Mouse (Mus musculus) MEL (cell line): ENCODE measurements around the gene Tmem95. TPM values are rescaled to one million over a fixed set of nuclear protein-coding genes. Genes with fewer than 3 reads are reported as not detected.

ENCODE experiments used
- DNase-seq: peaks from one replicate; pipeline ENCODE4 v3.0.0; 2011; ENCODE audit warnings: low read depth, low spot score
- H3K27ac ChIP-seq: 2 replicates; pipeline ENCODE4 v1.5.1; 2012; ENCODE audit warnings: low read depth, mild to moderate bottlenecking, control low read depth, low read length, moderate library complexity; ENCODE audit not compliant: control insufficient read depth
- H3K27me3 ChIP-seq, 2 experiments: fragments of 150-350 bp in 1 of 2; sonication (generic) in 1 of 2; 2 replicates each; pipeline ENCODE4 v1.6.1; 2012; ENCODE audit warnings: low read length in 2 of 2, mild to moderate bottlenecking in 2 of 2, improper control_type of control experiment in 1 of 2, moderate library complexity in 1 of 2; ENCODE audit not compliant: insufficient read depth in 2 of 2, control insufficient read depth in 1 of 2
- H3K36me3 ChIP-seq, 2 experiments: 2 replicates each; pipeline ENCODE4 v1.6.1; 2012 to 2014; ENCODE audit warnings: low read length in 2 of 2, improper control_type of control experiment in 1 of 2, inconsistent platforms in 1 of 2, mild to moderate bottlenecking in 1 of 2; ENCODE audit not compliant: insufficient read depth in 2 of 2, control insufficient read depth in 1 of 2
- H3K4me1 ChIP-seq, 2 experiments: fragments of 150-350 bp in 1 of 2; sonication (generic) in 1 of 2; 2 replicates each; pipeline ENCODE4 v1.6.1; 2012; ENCODE audit warnings: low read length in 2 of 2, improper control_type of control experiment in 1 of 2, mild to moderate bottlenecking in 1 of 2; ENCODE audit not compliant: insufficient read depth in 2 of 2, control insufficient read depth in 1 of 2
- H3K4me3 ChIP-seq, 2 experiments: fragments of 150-350 bp in 1 of 2; sonication (generic) in 1 of 2; 2 replicates each; pipeline ENCODE4 v1.5.1; 2012; ENCODE audit warnings: low read depth in 2 of 2, low read length in 2 of 2, mild to moderate bottlenecking in 2 of 2, moderate library complexity in 2 of 2, control low read depth in 1 of 2, improper control_type of control experiment in 1 of 2; ENCODE audit not compliant: control insufficient read depth in 1 of 2, insufficient read depth in 1 of 2
- H3K79me2 ChIP-seq: 2 replicates; pipeline ENCODE4 v1.6.1; 2012; ENCODE audit warnings: mild to moderate bottlenecking, low read length, moderate library complexity; ENCODE audit not compliant: control insufficient read depth, poor library complexity, insufficient read depth
- H3K9ac ChIP-seq: 2 replicates; pipeline ENCODE4 v1.6.1; 2012; ENCODE audit warnings: low read depth, mild to moderate bottlenecking, control low read depth, low read length, moderate library complexity; ENCODE audit not compliant: control insufficient read depth, poor library complexity, severe bottlenecking
- H3K9me3 ChIP-seq: fragments of 150-350 bp; sonication (generic); replicated peaks from 2 replicates; pipeline ENCODE4 v1.6.1; 2012; ENCODE audit warnings: mild to moderate bottlenecking, low read length, improper control_type of control experiment, moderate library complexity; ENCODE audit not compliant: insufficient read depth
- CHD1 ChIP-seq: IDR thresholded peaks from 2 replicates; pipeline ENCODE4 v1.6.1; 2012; ENCODE audit warnings: low read depth, mild to moderate bottlenecking, inconsistent platforms, low read length, improper control_type of control experiment
- CTCF ChIP-seq, 3 experiments: IDR thresholded peaks in 2 of 3; conservative IDR thresholded peaks in 1 of 3; 2 replicates each; pipeline ENCODE4 v1.5.1; 2011 to 2012; ENCODE audit warnings: low read length in 3 of 3, low read depth in 2 of 3, mild to moderate bottlenecking in 2 of 3, improper control_type of control experiment in 1 of 3, inconsistent platforms in 1 of 3, mixed read lengths in 1 of 3, moderate library complexity in 1 of 3; ENCODE audit not compliant: control insufficient read depth in 1 of 3, insufficient read depth in 1 of 3, poor library complexity in 1 of 3, severe bottlenecking in 1 of 3
- ELF1 ChIP-seq: IDR thresholded peaks from 2 replicates; pipeline ENCODE4 v1.6.1; 2014; ENCODE audit warnings: low read depth, mild to moderate bottlenecking, inconsistent platforms, low read length, improper control_type of control experiment, moderate library complexity
- ETS1 ChIP-seq: IDR thresholded peaks from 2 replicates; pipeline ENCODE4 v1.6.1; 2012; ENCODE audit warnings: low read depth, mild to moderate bottlenecking, inconsistent platforms, low read length, improper control_type of control experiment, moderate library complexity
- JUND ChIP-seq: IDR thresholded peaks from 2 replicates; pipeline ENCODE4 v1.6.1; 2011; ENCODE audit warnings: low read depth, mild to moderate bottlenecking, improper control_type of control experiment, low read length
- KAT2A ChIP-seq: conservative IDR thresholded peaks from 2 replicates; pipeline ENCODE4 v1.6.1; 2012; ENCODE audit warnings: low read depth, low read length, improper control_type of control experiment, inconsistent platforms
- MAFK ChIP-seq: IDR thresholded peaks from 2 replicates; pipeline ENCODE4 v1.6.1; 2011; ENCODE audit warnings: low read depth, mild to moderate bottlenecking, low read length, improper control_type of control experiment, borderline replicate concordance
- MAX ChIP-seq: IDR thresholded peaks from 2 replicates; pipeline ENCODE4 v1.6.1; 2011; ENCODE audit warnings: low read length, improper control_type of control experiment
- MEF2A ChIP-seq: IDR thresholded peaks from 2 replicates; pipeline ENCODE4 v1.6.1; 2014; ENCODE audit warnings: low read depth, mild to moderate bottlenecking, inconsistent platforms, low read length, improper control_type of control experiment; ENCODE audit not compliant: poor library complexity, insufficient replicate concordance, severe bottlenecking; ENCODE audit errors: extremely low read depth
- MYB ChIP-seq: IDR thresholded peaks from 2 replicates; pipeline ENCODE4 v1.6.1; 2011; ENCODE audit warnings: mild to moderate bottlenecking, low read depth, low read length, improper control_type of control experiment
- MYC ChIP-seq: IDR thresholded peaks from 2 replicates; pipeline ENCODE4 v1.6.1; 2011; ENCODE audit warnings: low read depth, mild to moderate bottlenecking, low read length, improper control_type of control experiment, moderate library complexity
- NRF1 ChIP-seq: IDR thresholded peaks from 2 replicates; pipeline ENCODE4 v1.6.1; 2014; ENCODE audit warnings: low read depth, mild to moderate bottlenecking, inconsistent platforms, low read length, improper control_type of control experiment, moderate library complexity; ENCODE audit not compliant: poor library complexity, insufficient read depth, severe bottlenecking
- POLR2AphosphoS2 ChIP-seq: IDR thresholded peaks from 2 replicates; pipeline ENCODE4 v1.6.1; 2011; ENCODE audit warnings: low read length, improper control_type of control experiment
- RAD21 ChIP-seq: IDR thresholded peaks from 2 replicates; pipeline ENCODE4 v1.6.1; 2011; ENCODE audit warnings: mild to moderate bottlenecking, low read depth, low read length, improper control_type of control experiment
- TAL1 ChIP-seq: IDR thresholded peaks from 2 replicates; pipeline ENCODE4 v1.6.1; 2012; ENCODE audit warnings: mild to moderate bottlenecking, inconsistent platforms, low read length, moderate library complexity, mixed read lengths
- TBP ChIP-seq: IDR thresholded peaks from 2 replicates; pipeline ENCODE4 v1.8.0; 2011; ENCODE audit warnings: low read depth, low read length, improper control_type of control experiment
- UBTF ChIP-seq: IDR thresholded peaks from 2 replicates; pipeline ENCODE4 v1.6.1; 2012; ENCODE audit warnings: low read depth, mild to moderate bottlenecking, inconsistent platforms, low read length, improper control_type of control experiment, moderate library complexity, borderline replicate concordance; ENCODE audit not compliant: insufficient read depth
- USF1 ChIP-seq: IDR thresholded peaks from 2 replicates; pipeline ENCODE4 v1.6.1; 2014; ENCODE audit warnings: low read depth, mild to moderate bottlenecking, inconsistent platforms, low read length, improper control_type of control experiment, moderate library complexity
- ZKSCAN1 ChIP-seq: IDR thresholded peaks from 2 replicates; pipeline ENCODE4 v1.6.1; 2012; ENCODE audit warnings: low read depth, mild to moderate bottlenecking, inconsistent platforms, low read length, improper control_type of control experiment, moderate library complexity
- ZNF384 ChIP-seq: IDR thresholded peaks from 2 replicates; pipeline ENCODE4 v1.6.1; 2012; ENCODE audit warnings: low read depth, mild to moderate bottlenecking, inconsistent platforms, low read length, improper control_type of control experiment
- polyA plus RNA-seq, 2 experiments: library from polyadenylated mRNA; stranded (reverse) in 1 of 2; unstranded in 1 of 2; fragments of >175 nt in 1 of 2; fragments of >200 nt in 1 of 2; gene quantifications; 2 replicates each; pipeline versions ENCODE4 v1.2.1 to v1.2.4; 2012; ENCODE audit warnings: low replicate concordance in 2 of 2, low read depth in 1 of 2; ENCODE audit not compliant: insufficient read length in 2 of 2, insufficient read depth in 1 of 2, missing spikeins in 1 of 2
- total RNA-seq: library from RNA; depleted of rRNA; stranded (reverse); fragments of 300-350 nt; gene quantifications from 2 replicates; pipeline ENCODE4 v1.2.3, GENCODE M21; 2012

Gene Tmem95
- total and polyA plus RNA-seq, 3 experiments, result not detected

DNA sequence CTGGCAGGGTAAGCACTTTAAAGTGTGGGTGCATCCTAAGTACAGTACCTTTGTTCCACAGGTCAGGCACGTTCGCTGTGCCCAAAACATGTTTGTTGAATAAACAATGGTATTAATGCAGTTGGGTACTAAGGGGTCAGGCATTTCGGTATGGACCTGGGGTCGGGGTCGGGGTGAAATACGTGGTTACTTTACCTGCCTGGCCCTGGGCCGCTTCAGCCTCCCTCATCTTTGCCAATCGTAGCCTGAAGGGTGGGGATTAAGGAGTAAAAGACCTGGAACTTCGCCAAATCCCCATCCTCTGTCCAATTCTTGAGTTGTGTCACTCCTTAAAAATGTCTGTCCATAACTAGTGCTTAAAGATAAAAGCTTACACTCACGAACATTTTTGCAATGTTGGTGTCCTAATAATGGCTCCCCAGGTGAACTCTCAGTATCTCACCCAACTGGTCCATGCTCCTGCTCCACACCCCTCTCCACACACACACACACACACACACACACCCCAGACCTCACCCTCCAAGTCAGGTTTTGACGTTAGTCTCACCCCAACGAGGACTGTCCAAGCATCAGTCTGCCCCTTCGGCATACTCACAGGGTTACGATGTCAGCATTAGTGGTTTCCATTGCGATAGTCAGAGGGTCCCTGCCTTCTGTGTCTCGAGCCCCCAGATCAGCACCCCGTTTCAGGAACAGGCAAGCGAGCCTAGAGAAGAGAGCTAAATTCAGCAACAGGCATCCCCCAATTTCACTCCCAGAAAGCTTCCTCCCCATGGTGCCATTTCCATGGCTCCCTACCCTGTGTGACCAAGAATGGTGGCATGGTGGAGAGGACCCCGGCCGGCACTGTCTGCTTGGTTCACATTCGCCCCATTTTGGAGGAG, 4.2 kb upstream of the Tmem95 start:
- Histone ChIP-seq H3K9me3 (no peaks in the 10 kb centered on the region), H3K27me3 (no peaks in the 10 kb centered on the region), H3K4me3 (no peak overlapping the region), H3K4me1 (peaks cover 14 to 55% of the 10 kb centered on the region in 2 experiments), H3K79me2 (no peaks in the 10 kb centered on the region), H3K9ac (no peak overlapping the region), H3K27ac (no peak overlapping the region), H3K36me3 (peaks cover 0 to 35% of the 10 kb centered on the region in 2 experiments; a peak in 2 of 4 replicates)
- DNase-seq, result no peak
- TF ChIP-seq MAX, result no peak
- TF ChIP-seq JUND, result no peak
- TF ChIP-seq ZKSCAN1, result no peak
- TF ChIP-seq UBTF, result no peak
- TF ChIP-seq ETS1, result no peak
- no peak for TF ChIP-seq MYB
- TF ChIP-seq CHD1, result no peak
- TF ChIP-seq MEF2A, result no peak
- no peak for TF ChIP-seq CTCF (IDR thresholded peaks at IDR 0.05 in 2 of 3, conservative IDR thresholded peaks at IDR 0.05 in 1 of 3; ENCODE audit: control insufficient read depth in 1 of 3, insufficient read depth in 1 of 3, low read depth in 2 of 3, low read length in 3 of 3, poor library complexity in 1 of 3, severe bottlenecking in 1 of 3)
- no peak for TF ChIP-seq MYC
- TF ChIP-seq NRF1, result no peak
- no peak for TF ChIP-seq USF1
- TF ChIP-seq KAT2A, result no peak
- no peak for TF ChIP-seq TBP
- TF ChIP-seq POLR2AphosphoS2, result no peak
- no peak for TF ChIP-seq TAL1
- no peak for TF ChIP-seq RAD21
- TF ChIP-seq ELF1, result no peak
- no peak for TF ChIP-seq MAFK
- TF ChIP-seq ZNF384, result no peak
